Mouse (Mus musculus) limb, embryonic 14.5 days (tissue): ENCODE results near the gene AU022252. TPM values are rescaled to one million over a fixed set of nuclear protein-coding genes. Genes with fewer than 3 reads are reported as not detected.

Source experiments
- ATAC-seq: fragments of 200-750 bp; cut with Nextera tagmentation; 2 replicates; pipeline ENCODE4 v1.8.0; 2017; ENCODE audit warnings: low read depth, moderate number of reproducible peaks, moderate TSS enrichment; ENCODE audit not compliant: low FRiP score
- DNase-seq: peaks from one replicate; pipeline ENCODE4 v3.0.0-alpha.2; 2015; ENCODE audit warnings: low spot score
- H3K27ac ChIP-seq: fragments of 300-500 bp; sonication (generic); replicated peaks from 2 replicates; pipeline ENCODE4 v1.5.1; 2014; ENCODE audit warnings: low read depth, mild to moderate bottlenecking, low read length, moderate library complexity, mixed read lengths
- H3K27me3 ChIP-seq: fragments of 300-500 bp; sonication (generic); 2 replicates; pipeline ENCODE4 v1.6.1; 2014; ENCODE audit warnings: low read length, mixed read lengths; ENCODE audit not compliant: control insufficient read depth, insufficient read depth
- H3K36me3 ChIP-seq: fragments of 300-500 bp; sonication (generic); 2 replicates; pipeline ENCODE4 v1.6.1; 2014; ENCODE audit warnings: mild to moderate bottlenecking, low read length, moderate library complexity, mixed read lengths; ENCODE audit not compliant: control insufficient read depth, insufficient read depth
- H3K4me1 ChIP-seq: fragments of 300-500 bp; sonication (generic); 2 replicates; pipeline ENCODE4 v1.6.1; 2014; ENCODE audit warnings: antibody characterized with exemption, low read length, mixed read lengths; ENCODE audit not compliant: control insufficient read depth, insufficient read depth
- H3K4me2 ChIP-seq: fragments of 300-500 bp; sonication (generic); replicated peaks from 2 replicates; pipeline ENCODE4 v1.6.1; 2014; ENCODE audit warnings: low read depth, mild to moderate bottlenecking, low read length, moderate library complexity; ENCODE audit not compliant: severe bottlenecking
- H3K4me3 ChIP-seq: fragments of 300-500 bp; sonication (generic); replicated peaks from 2 replicates; pipeline ENCODE4 v1.5.1; 2014; ENCODE audit warnings: low read length
- H3K9ac ChIP-seq: fragments of 300-500 bp; sonication (generic); 2 replicates; pipeline ENCODE4 v1.6.1; 2014; ENCODE audit warnings: mild to moderate bottlenecking, low read depth, low read length, moderate library complexity; ENCODE audit not compliant: severe bottlenecking
- H3K9me3 ChIP-seq: fragments of 300-500 bp; sonication (generic); 2 replicates; pipeline ENCODE4 v1.6.1; 2016; ENCODE audit warnings: low read length; ENCODE audit not compliant: control insufficient read depth
- POLR2A ChIP-seq: fragments of 200-500 bp; IDR thresholded peaks from 2 replicates; pipeline ENCODE4 v1.8.0; 2012; ENCODE audit warnings: inconsistent platforms, mild to moderate bottlenecking, moderate library complexity, borderline replicate concordance; ENCODE audit not compliant: insufficient read depth, insufficient read length; ENCODE audit errors: extremely low read depth
- WGBS: fragments of 180-500 bp; shearing (Covaris S2); extraction: QIAGEN DNeasy Blood & Tissue Kit; methylation state at CpG from one replicate; pipeline ENCODE4 v1.1.7; 2014; 5-methylcytosine and 5-hydroxymethylcytosine counted together
- polyA plus RNA-seq, 2 experiments: library from polyadenylated mRNA; depleted of rRNA in 1 of 2; stranded (reverse) in 1 of 2; unstranded in 1 of 2; fragments of >200 nt; fragmentation: Nextera tagmentation in 1 of 2; extraction: Ambion mirVana in 1 of 2; gene quantifications; 2 replicates each; pipeline versions ENCODE4 v1.2.1 to v1.2.3; 2012 to 2014

Gene AU022252
- polyA plus RNA-seq, 2 experiments: 17.2 to 31.9 TPM

GRCm38 (mm10) chr4:119188060-119188785 is 44.3 kb downstream of the AU022252 start:
- Histone ChIP-seq H3K36me3 (no peaks in the 10 kb centered on the region), H3K27me3 (no peaks in the 10 kb centered on the region), H3K9ac (no peak overlapping the region), H3K4me2 (no peak overlapping the region), H3K27ac (no peak overlapping the region), H3K9me3 (no peaks in the 10 kb centered on the region), H3K4me1 (no peaks in the 10 kb centered on the region), H3K4me3 (no peak overlapping the region)
- 52% methylated on average over 11 of the region's 11 CpGs for WGBS
- no peak for ATAC-seq
- DNase-seq: no peak
- no peak for TF ChIP-seq POLR2A

GRCm38 (mm10) chr4:119185771-119186170 is 46.7 kb downstream of the AU022252 start:
- ATAC-seq (no peak), DNase-seq (no peak)
- Histone ChIP-seq H3K4me2 (no peak overlapping the region), H3K27me3 (no peaks in the 10 kb centered on the region), H3K9ac (no peak overlapping the region), H3K36me3 (no peaks in the 10 kb centered on the region), H3K4me3 (no peak overlapping the region), H3K4me1 (no peaks in the 10 kb centered on the region), H3K9me3 (no peaks in the 10 kb centered on the region), H3K27ac (no peak overlapping the region)
- no peak for TF ChIP-seq POLR2A
- 79% methylated on average over 4 of the region's 4 CpGs for WGBS

GRCm38 (mm10) chr4:119183525-119183924 is 49.0 kb downstream of the AU022252 start:
- Histone ChIP-seq H3K4me1 (no peaks in the 10 kb centered on the region), H3K9ac (no peak overlapping the region), H3K9me3 (no peaks in the 10 kb centered on the region), H3K27ac (no peak overlapping the region), H3K27me3 (no peaks in the 10 kb centered on the region), H3K36me3 (no peaks in the 10 kb centered on the region), H3K4me2 (no peak overlapping the region), H3K4me3 (no peak overlapping the region)
- TF ChIP-seq POLR2A: no peak
- WGBS: 48% methylated on average over 1 of the region's 1 CpGs
- no peak for DNase-seq
- no peak for ATAC-seq

- DNase-seq (no peak), ATAC-seq (no peak)
- Histone ChIP-seq H3K9me3 (no peaks in the 10 kb centered on the region), H3K4me2 (no peak overlapping the region), H3K27me3 (no peaks in the 10 kb centered on the region), H3K36me3 (no peaks in the 10 kb centered on the region), H3K9ac (no peak overlapping the region), H3K27ac (no peak overlapping the region), H3K4me3 (no peak overlapping the region), H3K4me1 (no peaks in the 10 kb centered on the region)
- WGBS: 83% methylated on average over 9 of the region's 9 CpGs
- TF ChIP-seq POLR2A: no peak
These were observed 51.1 kb downstream of the AU022252 start for GRCm38 (mm10) chr4:119181456-119181855.

GRCm38 (mm10) chr4:119180133-119180707 is 52.3 kb downstream of the AU022252 start:
- TF ChIP-seq POLR2A: no peak
- WGBS: 59% methylated on average over 4 of the region's 4 CpGs
- no peak overlapping the region for H3K4me3 ChIP-seq

More at GRCm38 (mm10) chr4:119180133-119180707, 52.3 kb downstream of the AU022252 start:
- Histone ChIP-seq H3K36me3 (no peaks in the 10 kb centered on the region), H3K4me1 (no peaks in the 10 kb centered on the region), H3K9ac (no peak overlapping the region), H3K9me3 (no peaks in the 10 kb centered on the region), H3K4me2 (no peak overlapping the region), H3K27ac (no peak overlapping the region), H3K27me3 (no peaks in the 10 kb centered on the region)
- ATAC-seq (no peak), DNase-seq (no peak)
